Mouse (Mus musculus): Measurements from ENCODE around the gene Gse1.
A peak's percentile ranks its signal among the peaks of the same experiment; 100 is the strongest.

Gse1 gene

GRCm38 (mm10) chr8:120534080-120534479 is 305.8 kb downstream of the Gse1 start:
- DNase-seq (ENCODE audit: low read depth, low spot score), result no peak

- peak; percentile 81 for DNase-seq (ENCODE audit: low read depth, low spot score)
Measured at GRCm38 (mm10) chr8:120534504-120535368, 306.5 kb downstream of the Gse1 start.

- no peak for DNase-seq (ENCODE audit: low read depth, low spot score)
Measured at GRCm38 (mm10) chr8:120535452-120536305, 307.4 kb downstream of the Gse1 start.

- no peak for DNase-seq (ENCODE audit: low read depth, low spot score)
Measured at GRCm38 (mm10) chr8:120536306-120537206, 308.3 kb downstream of the Gse1 start.

- DNase-seq (ENCODE audit: low read depth, low spot score), result no peak
Measured at GRCm38 (mm10) chr8:120537207-120537817, 309.1 kb downstream of the Gse1 start.

- no peak for DNase-seq (ENCODE audit: low read depth, low spot score)
Measured at GRCm38 (mm10) chr8:120537818-120538396, 309.7 kb downstream of the Gse1 start.

GRCm38 (mm10) chr8:120538397-120539240 is 310.4 kb downstream of the Gse1 start:
- DNase-seq (ENCODE audit: low read depth, low spot score), result no peak

- no peak for DNase-seq (ENCODE audit: low read depth, low spot score)
Measured at GRCm38 (mm10) chr8:120539381-120539774, 311.1 kb downstream of the Gse1 start.

GRCm38 (mm10) chr8:120539775-120540625 is 311.7 kb downstream of the Gse1 start:
- no peak for DNase-seq (ENCODE audit: low read depth, low spot score)

GRCm38 (mm10) chr8:120542995-120543394 is 314.7 kb downstream of the Gse1 start:
- no peak for DNase-seq (ENCODE audit: low read depth, low spot score)

- no peak for DNase-seq (ENCODE audit: low read depth, low spot score)
Measured at GRCm38 (mm10) chr8:120543416-120544055, 315.3 kb downstream of the Gse1 start.

GRCm38 (mm10) chr8:120544155-120544554 is 315.9 kb downstream of the Gse1 start:
- no peak for DNase-seq (ENCODE audit: low read depth, low spot score)

GRCm38 (mm10) chr8:120547562-120547961 is 319.3 kb downstream of the Gse1 start:
- no peak for DNase-seq (ENCODE audit: low read depth, low spot score)

GRCm38 (mm10) chr8:120548313-120548761 is 320.1 kb downstream of the Gse1 start:
- DNase-seq (ENCODE audit: low read depth, low spot score), result no peak

GRCm38 (mm10) chr8:120549321-120549921 is 321.2 kb downstream of the Gse1 start:
- DNase-seq (ENCODE audit: low read depth, low spot score), result no peak

GRCm38 (mm10) chr8:120549922-120550321 is 321.7 kb downstream of the Gse1 start:
- DNase-seq (ENCODE audit: low read depth, low spot score), result no peak

- DNase-seq (ENCODE audit: low read depth, low spot score), result no peak
Measured at GRCm38 (mm10) chr8:120550430-120550829, 322.2 kb downstream of the Gse1 start.

All from embryo, embryonic 11.5 days (tissue).